Mouse (Mus musculus): ENCODE measurements at regions not wholly inside any gene's neighbourhood (a gene's known extent, or its start where the extent isn't known, plus 50 kb on each side); places are given as distances from the start of the nearest gene placed in this dataset.

- Histone ChIP-seq H3K9ac (no peak overlapping the region), H3K4me3 (replicated peaks) (no peak overlapping the region), H3K4me2 (replicated peaks) (no peak overlapping the region), H3K27ac (no peak overlapping the region), H3K9me3 (no peaks in the 10 kb centered on the region), H3K4me1 (replicated peaks) (0 out of 2 replicates have a peak, but pooled peaks cover 6% of the 10 kb centered on the region), H3K27me3 (replicated peaks) (no peaks in the 10 kb centered on the region), H3K36me3 (no peaks in the 10 kb centered on the region)
- ATAC-seq, result peak; percentile 59; the same call in 1 of the 2 replicates
- WGBS, result 23% methylated on average over 7 of the region's 7 CpGs
These were observed 460.3 kb upstream of the Cdh4 start for GRCm38 (mm10) chr2:178981736-178982502.

DNA sequence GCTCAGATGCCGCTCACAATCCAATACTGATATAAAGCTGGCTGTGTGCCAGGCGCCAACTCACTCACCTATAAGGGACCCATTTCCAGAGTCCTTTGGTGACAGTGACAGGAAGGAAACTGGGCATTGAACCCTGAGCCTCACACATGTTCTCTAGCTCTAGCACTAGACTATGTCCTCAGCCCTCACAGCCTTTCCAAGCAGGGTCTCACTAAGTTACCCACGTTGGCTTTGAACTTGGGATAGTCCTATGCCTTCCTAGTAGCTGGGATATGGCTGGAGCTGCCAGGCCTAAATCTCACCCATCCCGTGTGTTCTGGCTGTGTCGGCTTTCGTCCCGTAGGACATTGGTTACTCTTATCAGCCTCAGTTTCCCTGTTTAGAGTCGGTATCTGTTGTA lies 458.4 kb upstream of the Cdh4 start:
- ATAC-seq, result no peak
- WGBS, result 91% methylated on average over 8 of the region's 8 CpGs
- H3K9ac ChIP-seq, result no peak overlapping the region
- no peaks in the 10 kb centered on the region for H3K9me3 ChIP-seq
- H3K27ac ChIP-seq, result no peak overlapping the region
- no peak overlapping the region for H3K4me3 ChIP-seq (replicated peaks)
- no peaks in the 10 kb centered on the region for H3K36me3 ChIP-seq
- H3K27me3 ChIP-seq (replicated peaks), result no peaks in the 10 kb centered on the region
- no peak overlapping the region for H3K4me2 ChIP-seq (replicated peaks)
- 0 out of 2 replicates have a peak, but pooled peaks cover 6% of the 10 kb centered on the region for H3K4me1 ChIP-seq (replicated peaks)

DNA sequence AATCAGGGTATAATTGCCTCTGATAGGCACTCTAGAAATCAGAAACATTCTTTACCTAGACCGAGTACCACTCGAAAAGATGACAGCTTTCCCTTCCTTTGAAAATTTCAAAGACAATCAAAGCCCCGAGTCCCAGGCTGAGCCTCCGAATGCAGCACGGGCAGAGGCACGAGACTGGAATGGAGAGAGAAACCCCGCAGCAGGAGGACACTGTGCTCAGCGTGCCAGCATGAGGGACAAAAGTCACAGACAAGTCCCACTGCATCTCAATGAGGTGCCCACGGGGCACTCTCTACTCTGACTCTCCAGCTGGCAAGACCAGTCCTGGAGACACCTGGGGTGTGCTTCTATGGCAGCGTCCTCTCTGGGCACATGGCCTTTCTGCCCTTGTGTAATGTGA lies 454.3 kb upstream of the Cdh4 start:
- no peak overlapping the region for H3K9ac ChIP-seq
- no peak for ATAC-seq
- H3K4me2 ChIP-seq (replicated peaks), result no peak overlapping the region
- H3K36me3 ChIP-seq, result no peaks in the 10 kb centered on the region
- no peak overlapping the region for H3K4me3 ChIP-seq (replicated peaks)
- WGBS, result 80% methylated on average over 10 of the region's 10 CpGs
- H3K4me1 ChIP-seq (replicated peaks), result 0 out of 2 replicates have a peak, but pooled peaks cover 2% of the 10 kb centered on the region
- no peak overlapping the region for H3K27ac ChIP-seq
- H3K27me3 ChIP-seq (replicated peaks), result no peaks in the 10 kb centered on the region
- no peaks in the 10 kb centered on the region for H3K9me3 ChIP-seq

DNA sequence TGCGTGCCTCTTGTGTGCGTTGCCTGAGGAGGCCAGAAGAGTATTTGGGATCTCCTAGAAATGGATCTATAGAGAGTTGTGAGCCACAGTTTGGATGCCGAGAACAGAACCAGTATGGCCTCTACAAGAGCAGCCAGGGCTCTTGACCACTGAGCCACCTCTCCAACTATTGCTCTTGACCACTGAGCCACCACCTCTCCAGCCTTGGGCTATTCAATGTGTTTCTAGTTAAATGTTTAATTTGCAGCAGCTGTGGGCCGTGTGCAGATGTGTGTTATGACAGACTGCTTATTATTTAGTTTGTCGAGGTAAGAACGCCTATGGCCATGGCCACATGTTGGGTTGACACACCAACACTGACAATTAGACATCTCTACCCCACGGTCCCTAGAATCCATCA lies 452.9 kb upstream of the Cdh4 start:
- H3K27me3 ChIP-seq (replicated peaks), result no peaks in the 10 kb centered on the region
- H3K27ac ChIP-seq, result no peak overlapping the region
- WGBS, result 82% methylated on average over 7 of the region's 7 CpGs
- H3K4me3 ChIP-seq (replicated peaks), result no peak overlapping the region
- no peak overlapping the region for H3K4me2 ChIP-seq (replicated peaks)
- 0 out of 2 replicates have a peak, but pooled peaks cover 2% of the 10 kb centered on the region for H3K4me1 ChIP-seq (replicated peaks)
- ATAC-seq, result no peak
- H3K9me3 ChIP-seq, result no peaks in the 10 kb centered on the region
- no peak overlapping the region for H3K9ac ChIP-seq
- no peaks in the 10 kb centered on the region for H3K36me3 ChIP-seq

DNA sequence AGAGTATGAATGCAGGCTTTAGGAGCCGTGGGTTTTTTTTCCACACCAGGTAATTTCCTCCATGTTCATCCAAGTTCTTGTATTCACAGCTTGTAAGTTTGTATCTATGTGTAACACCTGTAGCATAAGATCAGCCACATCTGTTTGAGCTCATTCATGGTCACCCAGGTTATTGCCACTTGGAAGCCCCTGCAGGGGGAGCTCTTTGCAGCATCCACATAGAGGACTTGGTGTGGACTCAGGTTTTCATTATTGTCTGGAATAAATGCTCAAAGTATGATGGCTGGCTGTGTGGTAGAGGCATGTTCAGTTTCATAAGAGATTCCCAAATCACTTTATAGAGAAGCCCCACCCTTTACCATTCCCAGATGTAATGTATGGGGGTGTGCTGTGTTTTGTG lies 452.4 kb upstream of the Cdh4 start:
- H3K27ac ChIP-seq, result no peak overlapping the region
- H3K9me3 ChIP-seq, result no peaks in the 10 kb centered on the region
- no peaks in the 10 kb centered on the region for H3K36me3 ChIP-seq
- ATAC-seq, result no peak
- no peaks in the 10 kb centered on the region for H3K27me3 ChIP-seq (replicated peaks)
- H3K9ac ChIP-seq, result no peak overlapping the region
- H3K4me1 ChIP-seq (replicated peaks), result 0 out of 2 replicates have a peak, but pooled peaks cover 2% of the 10 kb centered on the region
- no peak overlapping the region for H3K4me3 ChIP-seq (replicated peaks)
- no peak overlapping the region for H3K4me2 ChIP-seq (replicated peaks)
- WGBS, result 89% methylated on average over 1 of the region's 1 CpGs

DNA sequence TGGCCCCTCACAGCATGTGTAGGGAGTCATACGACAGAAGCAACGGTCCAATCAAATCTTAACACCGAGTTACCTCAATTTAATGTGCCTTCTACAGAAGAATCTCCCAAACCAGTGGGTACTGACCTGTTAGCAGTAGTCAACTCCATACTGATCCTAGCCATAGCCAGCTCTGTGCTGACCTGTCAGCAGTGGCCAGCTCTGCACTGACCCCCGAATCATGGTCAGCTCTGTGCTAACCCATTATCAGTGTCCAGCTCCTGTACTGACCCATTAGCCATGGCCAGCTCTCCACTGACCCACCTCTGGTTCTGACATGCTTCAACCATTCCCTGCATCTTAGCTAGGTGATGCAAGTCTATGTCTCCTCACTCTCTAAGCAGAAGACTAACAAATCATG lies 451.3 kb upstream of the Cdh4 start:
- Histone ChIP-seq H3K4me3 (replicated peaks) (no peak overlapping the region), H3K27ac (no peak overlapping the region), H3K27me3 (replicated peaks) (no peaks in the 10 kb centered on the region), H3K9me3 (no peaks in the 10 kb centered on the region), H3K36me3 (no peaks in the 10 kb centered on the region), H3K4me1 (replicated peaks) (no peaks in the 10 kb centered on the region), H3K9ac (no peak overlapping the region), H3K4me2 (replicated peaks) (no peak overlapping the region)
- no peak for ATAC-seq
- 87% methylated on average over 4 of the region's 4 CpGs for WGBS

DNA sequence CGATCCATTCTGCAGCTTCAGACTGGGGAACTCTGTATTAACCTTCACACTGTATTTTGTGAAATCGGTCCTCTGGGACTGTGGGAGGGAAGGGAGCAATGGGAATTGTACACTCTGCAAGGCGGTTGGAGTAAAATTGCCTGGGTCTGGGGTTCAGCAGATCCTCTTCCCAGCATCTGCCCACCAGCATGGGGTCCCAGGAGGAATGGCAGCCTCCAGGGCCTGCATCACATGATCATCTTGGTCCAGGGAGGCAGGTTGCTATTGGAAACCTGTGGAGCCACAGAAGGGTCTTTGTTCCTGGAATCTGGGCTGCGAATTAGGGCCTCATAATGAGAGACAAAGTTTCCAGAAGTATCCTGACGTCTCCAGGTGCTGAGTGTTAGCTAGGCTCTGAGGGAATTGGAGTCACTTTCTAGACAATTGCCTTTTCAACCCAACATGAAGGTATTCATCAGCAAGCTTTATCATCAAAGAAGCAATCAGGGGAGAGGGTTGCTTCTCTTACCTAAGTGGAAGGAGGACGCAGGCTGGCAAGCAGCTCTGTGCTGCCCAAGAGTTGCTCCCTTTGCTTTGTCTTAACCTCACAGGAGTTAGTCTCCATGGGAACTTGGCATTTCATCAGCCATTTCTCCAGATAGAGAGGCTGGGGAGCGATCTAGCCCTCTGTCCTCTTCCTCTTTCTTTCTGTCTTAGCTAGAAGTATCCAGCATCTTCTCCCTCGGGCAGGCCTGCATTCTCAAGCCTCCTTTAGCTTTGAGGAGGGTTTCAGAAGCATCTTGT lies 449.7 kb upstream of the Cdh4 start:
- no peak overlapping the region for H3K9ac ChIP-seq
- 73% methylated on average over 8 of the region's 8 CpGs for WGBS
- no peak overlapping the region for H3K4me2 ChIP-seq (replicated peaks)
- H3K27ac ChIP-seq, result no peak overlapping the region
- H3K4me3 ChIP-seq (replicated peaks), result no peak overlapping the region
- no peak for ATAC-seq
- H3K36me3 ChIP-seq, result no peaks in the 10 kb centered on the region
- no peaks in the 10 kb centered on the region for H3K4me1 ChIP-seq (replicated peaks)
- no peaks in the 10 kb centered on the region for H3K27me3 ChIP-seq (replicated peaks)
- no peaks in the 10 kb centered on the region for H3K9me3 ChIP-seq

DNA sequence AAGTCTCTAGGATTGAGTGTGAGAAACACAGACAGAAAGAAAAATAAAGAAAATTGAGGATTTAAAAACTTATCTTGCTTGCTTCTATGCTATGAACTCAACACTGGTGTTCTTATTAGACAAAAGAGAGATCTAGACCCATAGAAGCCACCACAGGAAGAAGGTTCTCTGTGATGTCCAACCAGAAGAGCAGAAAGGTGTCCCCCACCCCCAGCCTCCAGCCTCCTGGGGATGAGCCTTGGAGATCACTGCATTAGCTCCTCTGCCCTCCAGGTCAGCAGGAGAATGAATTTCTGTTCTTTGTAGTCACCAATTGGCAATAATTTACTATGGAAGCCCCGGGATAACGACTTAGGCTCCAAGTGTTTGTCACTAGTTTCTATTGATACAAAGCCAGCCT lies 444.3 kb upstream of the Cdh4 start:
- H3K9me3 ChIP-seq, result no peaks in the 10 kb centered on the region
- H3K27me3 ChIP-seq (replicated peaks), result no peaks in the 10 kb centered on the region
- no peak overlapping the region for H3K4me3 ChIP-seq (replicated peaks)
- H3K9ac ChIP-seq, result no peak overlapping the region
- no peak overlapping the region for H3K27ac ChIP-seq
- H3K36me3 ChIP-seq, result no peaks in the 10 kb centered on the region
- WGBS, result 48% methylated on average over 2 of the region's 2 CpGs
- H3K4me1 ChIP-seq (replicated peaks), result no peaks in the 10 kb centered on the region
- no peak overlapping the region for H3K4me2 ChIP-seq (replicated peaks)
- ATAC-seq, result no peak

DNA sequence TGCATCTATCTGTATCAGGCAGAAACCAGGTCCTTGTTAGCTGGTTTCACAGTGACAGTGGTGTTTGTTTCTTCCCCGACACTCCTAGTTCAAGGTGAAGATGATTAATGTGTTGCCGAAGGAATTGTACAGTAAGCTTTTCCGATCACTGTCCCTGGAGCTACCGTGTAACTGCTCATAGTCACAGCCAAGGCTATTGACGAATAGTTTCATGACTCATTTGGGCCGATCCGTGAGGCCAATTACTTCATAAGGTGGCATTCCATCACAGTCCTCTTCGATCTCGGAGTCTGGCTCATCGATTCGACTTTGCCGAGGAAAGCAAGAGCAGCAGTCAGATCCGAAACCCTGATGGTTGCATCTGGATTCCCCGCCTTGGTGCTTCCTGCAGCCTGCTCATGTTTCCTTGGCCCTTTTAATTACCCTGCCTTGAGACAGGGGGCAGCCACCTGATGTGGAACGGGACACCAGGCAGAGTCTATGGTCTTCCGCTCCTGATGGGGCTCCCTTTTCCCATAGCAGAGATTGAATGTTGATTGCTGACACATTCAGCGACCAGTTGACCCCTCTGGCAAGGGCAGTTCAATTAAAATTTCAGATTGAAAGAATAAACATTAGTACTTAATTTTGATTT lies 441.7 kb upstream of the Cdh4 start:
- Histone ChIP-seq H3K36me3 (no peaks in the 10 kb centered on the region), H3K9ac (no peak overlapping the region), H3K4me2 (replicated peaks) (no peak overlapping the region), H3K4me3 (replicated peaks) (no peak overlapping the region), H3K9me3 (no peaks in the 10 kb centered on the region), H3K4me1 (replicated peaks) (no peaks in the 10 kb centered on the region), H3K27ac (no peak overlapping the region), H3K27me3 (replicated peaks) (no peaks in the 10 kb centered on the region)
- WGBS, result 75% methylated on average over 17 of the region's 17 CpGs
- ATAC-seq, result no peak

DNA sequence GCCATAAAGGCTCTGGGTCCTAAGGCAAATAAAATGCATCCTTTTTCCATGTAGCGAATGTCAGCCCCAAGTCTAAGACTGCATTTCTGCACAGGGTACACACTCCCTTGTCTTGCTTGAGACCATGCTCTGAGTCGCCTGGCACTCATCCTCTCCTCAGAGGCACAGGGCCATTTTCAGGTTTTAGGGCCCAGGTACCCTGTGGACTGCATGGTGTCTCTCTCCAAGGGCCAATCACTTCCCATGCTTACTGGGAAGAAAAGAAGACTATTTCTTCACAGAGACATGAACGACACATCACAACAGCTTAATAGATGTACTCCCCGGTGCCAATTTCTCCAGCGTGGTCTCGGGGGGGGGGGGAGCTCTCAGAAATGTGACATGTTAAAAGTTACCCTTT lies 434.5 kb upstream of the Cdh4 start:
- ATAC-seq, result no peak
- Histone ChIP-seq H3K4me3 (replicated peaks) (no peak overlapping the region), H3K27me3 (replicated peaks) (no peaks in the 10 kb centered on the region), H3K4me1 (replicated peaks) (no peaks in the 10 kb centered on the region), H3K36me3 (no peaks in the 10 kb centered on the region), H3K4me2 (replicated peaks) (no peak overlapping the region), H3K9ac (no peak overlapping the region), H3K27ac (no peak overlapping the region), H3K9me3 (no peaks in the 10 kb centered on the region)
- 82% methylated on average over 6 of the region's 6 CpGs for WGBS

DNA sequence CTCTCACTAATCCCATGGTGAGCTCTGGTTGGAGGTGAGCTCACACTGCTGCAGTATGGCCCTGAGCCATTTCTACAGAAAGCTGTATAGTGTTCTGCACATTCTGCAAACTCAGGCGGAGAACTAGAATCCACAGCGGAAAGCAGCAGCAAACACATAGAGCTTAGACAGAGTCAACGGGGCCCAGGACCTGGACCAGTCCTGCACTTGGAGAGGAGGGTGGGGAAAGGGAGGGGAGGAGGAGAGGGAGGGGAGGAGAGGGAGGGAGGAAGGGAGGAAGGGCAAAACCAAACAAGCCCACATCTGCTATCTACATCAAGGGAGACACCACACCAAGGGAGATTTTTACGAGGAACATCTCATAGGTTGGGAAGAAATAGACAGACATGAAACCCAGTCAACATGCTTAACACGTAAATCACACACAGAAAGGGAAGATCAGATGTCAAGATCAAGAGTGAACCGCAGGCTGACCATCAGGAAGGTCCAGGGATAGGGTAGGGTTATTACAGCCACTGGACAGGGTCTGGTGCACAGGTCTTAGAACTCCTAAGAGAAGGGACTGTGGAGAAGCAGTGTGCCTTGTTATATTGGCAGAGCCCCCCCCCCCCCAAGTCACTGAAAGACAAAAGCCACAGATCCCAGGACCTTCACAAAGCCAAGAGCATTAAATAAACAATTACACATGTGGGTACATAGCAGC lies 428.2 kb upstream of the Cdh4 start:
- Histone ChIP-seq H3K27ac (no peak overlapping the region), H3K36me3 (no peaks in the 10 kb centered on the region), H3K4me3 (replicated peaks) (no peak overlapping the region), H3K4me1 (replicated peaks) (no peaks in the 10 kb centered on the region), H3K27me3 (replicated peaks) (no peaks in the 10 kb centered on the region), H3K9ac (no peak overlapping the region), H3K4me2 (replicated peaks) (no peak overlapping the region), H3K9me3 (no peaks in the 10 kb centered on the region)
- WGBS, result 63% methylated on average over 6 of the region's 6 CpGs
- no peak for ATAC-seq

DNA sequence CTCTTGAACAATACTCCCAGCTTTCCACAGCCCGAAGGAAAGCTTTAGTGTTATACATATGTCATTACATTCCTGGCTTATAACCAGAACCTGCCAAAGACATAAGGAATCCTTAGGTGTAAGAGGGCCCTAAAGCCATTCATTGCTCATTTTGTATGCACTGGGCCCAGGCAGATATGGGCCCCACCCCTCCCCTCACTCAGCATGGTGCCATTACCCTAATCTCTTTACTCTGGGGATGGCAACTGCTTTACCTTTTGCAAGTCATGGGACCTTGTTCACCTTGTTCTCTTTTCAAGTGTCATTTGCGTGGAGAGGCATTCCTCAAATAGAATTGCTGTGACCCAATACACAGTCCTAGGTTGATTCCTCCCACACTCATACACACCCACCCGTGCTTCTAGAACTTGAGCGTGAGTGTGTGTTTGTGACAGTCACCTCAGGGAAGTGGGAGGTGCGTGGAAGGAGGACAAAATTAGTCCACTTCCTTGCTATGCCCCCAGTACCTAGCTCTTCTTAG lies 419.5 kb upstream of the Cdh4 start:
- ATAC-seq, result no peak
- Histone ChIP-seq H3K27me3 (replicated peaks) (no peaks in the 10 kb centered on the region), H3K36me3 (no peaks in the 10 kb centered on the region), H3K4me1 (replicated peaks) (no peaks in the 10 kb centered on the region), H3K4me3 (replicated peaks) (no peak overlapping the region), H3K27ac (no peak overlapping the region), H3K9ac (no peak overlapping the region), H3K9me3 (no peaks in the 10 kb centered on the region), H3K4me2 (replicated peaks) (no peak overlapping the region)
- 71% methylated on average over 5 of the region's 5 CpGs for whole genome bisulfite sequencing
